Mouse (Mus musculus) stomach, postnatal 0 days (tissue): Measurements from ENCODE around the gene Cd101.

Experiments used
- CTCF ChIP-seq: IDR thresholded peaks from 2 replicates; pipeline ENCODE4 v1.5.1; 2016; ENCODE audit warnings: antibody characterized with exemption, low read depth, mild to moderate bottlenecking, moderate library complexity
- EP300 ChIP-seq: optimal IDR thresholded peaks from 2 replicates; pipeline ENCODE3; 2016; ENCODE audit warnings: antibody characterized with exemption

DNA sequence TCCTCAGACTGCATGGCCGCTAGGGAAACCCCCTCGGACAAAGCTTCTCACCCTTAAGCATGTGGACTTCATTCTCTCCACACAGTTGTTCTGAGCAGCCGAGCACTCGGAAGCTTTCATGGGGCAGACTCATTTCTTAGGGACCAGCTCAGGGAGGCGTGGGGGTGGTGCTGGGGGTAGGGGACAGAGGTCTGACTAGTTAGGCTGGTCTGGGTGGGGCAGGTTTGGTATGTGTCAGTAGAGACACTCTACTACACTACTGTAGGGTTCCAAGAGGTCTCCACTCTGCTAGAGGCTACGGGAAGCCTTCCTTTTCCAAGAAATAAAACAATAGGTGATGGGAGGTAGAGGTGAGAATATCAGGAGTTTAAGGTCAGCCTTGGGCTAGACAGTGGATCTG, 15.3 kb upstream of the Cd101 start:
- TF ChIP-seq CTCF (no peak), EP300 (no peak)
